Mouse (Mus musculus) gastrocnemius, postnatal 36 days (tissue): ENCODE results near the gene Mmp20. TPM values are rescaled to one million over a fixed set of nuclear protein-coding genes. Genes with fewer than 3 reads are reported as not detected.

ENCODE experiments used
- DNase-seq, 2 experiments: peaks; one replicate each; pipeline ENCODE4 v3.0.0; 2022
- intact Hi-C: fragments of 180-260 bp; cut with DNase I; formaldehyde crosslinking; loops from one replicate; pipeline ENCODE4 v1.15.1; 2025
- long read RNA-seq, 2 experiments: library from polyadenylated mRNA; stranded (forward); transcript quantifications; one replicate each; pipeline ENCODE4 v2.0.0; 2021
- total RNA-seq, 2 experiments: library from RNA; stranded (reverse); gene quantifications; 2 replicates each; pipeline ENCODE4 v1.2.3; 2021

Mmp20 gene
- total RNA-seq: not detected
- long read RNA-seq, experiment 1: 0 reads
- long read RNA-seq, experiment 2: 0 reads

- no peak for DNase-seq
- intact Hi-C loops: no loop called here
These were observed at the start of gene Mmp20 for GRCm38 (mm10) chr9:7627931-7628330. Mmp20 (plus strand) TSS chr9:7628231.

GRCm38 (mm10) chr9:7590063-7590462 lies 38.0 kb upstream of the Mmp20 start:
- intact Hi-C loops: no loop called here
- DNase-seq: no peak

- intact Hi-C loops: no loop called here
- DNase-seq: no peak
These were observed 34.7 kb upstream of the Mmp20 start for GRCm38 (mm10) chr9:7593272-7593812.

DNA sequence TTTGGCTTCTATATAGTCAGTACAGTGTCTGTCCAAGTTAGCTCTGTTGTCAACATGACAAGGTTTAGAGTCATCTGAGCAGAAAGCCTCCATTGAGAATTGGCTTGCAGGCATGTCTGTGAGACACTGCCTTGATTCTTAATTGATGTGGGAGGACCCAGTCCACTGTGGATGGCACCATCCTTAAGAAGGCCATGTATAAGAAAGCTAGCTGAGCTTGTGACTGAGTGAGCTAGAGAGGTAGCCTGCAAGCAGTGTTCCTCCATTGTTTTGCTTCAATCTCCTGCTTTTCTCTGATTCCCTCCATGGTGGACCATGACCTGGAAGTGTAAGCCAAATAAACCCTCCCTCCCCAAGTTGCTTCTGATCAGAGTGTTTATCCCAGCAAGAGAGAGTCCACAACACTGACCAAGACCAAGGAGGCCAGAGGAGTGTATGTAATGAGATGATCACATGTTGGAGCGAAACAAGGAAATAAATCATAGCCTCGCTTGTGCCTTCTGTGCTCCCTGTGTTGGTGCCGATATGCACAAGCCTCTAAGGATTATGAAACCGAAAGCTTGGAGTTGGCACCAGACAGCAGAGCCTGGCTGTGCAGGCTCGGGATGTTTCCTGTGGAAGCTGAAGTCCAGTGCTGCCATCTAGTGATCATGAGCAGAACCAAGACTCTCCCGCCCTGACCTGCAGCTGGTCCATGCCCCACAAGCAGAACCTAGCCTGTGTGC lies 33.1 kb upstream of the Mmp20 start:
- DNase-seq: peak; percentile 64 to 76
- intact Hi-C loops: loop anchor here (2.0 kb wide), 1 partner anchor 42 kb away; no protein-coding TSS in a partner anchor

DNA sequence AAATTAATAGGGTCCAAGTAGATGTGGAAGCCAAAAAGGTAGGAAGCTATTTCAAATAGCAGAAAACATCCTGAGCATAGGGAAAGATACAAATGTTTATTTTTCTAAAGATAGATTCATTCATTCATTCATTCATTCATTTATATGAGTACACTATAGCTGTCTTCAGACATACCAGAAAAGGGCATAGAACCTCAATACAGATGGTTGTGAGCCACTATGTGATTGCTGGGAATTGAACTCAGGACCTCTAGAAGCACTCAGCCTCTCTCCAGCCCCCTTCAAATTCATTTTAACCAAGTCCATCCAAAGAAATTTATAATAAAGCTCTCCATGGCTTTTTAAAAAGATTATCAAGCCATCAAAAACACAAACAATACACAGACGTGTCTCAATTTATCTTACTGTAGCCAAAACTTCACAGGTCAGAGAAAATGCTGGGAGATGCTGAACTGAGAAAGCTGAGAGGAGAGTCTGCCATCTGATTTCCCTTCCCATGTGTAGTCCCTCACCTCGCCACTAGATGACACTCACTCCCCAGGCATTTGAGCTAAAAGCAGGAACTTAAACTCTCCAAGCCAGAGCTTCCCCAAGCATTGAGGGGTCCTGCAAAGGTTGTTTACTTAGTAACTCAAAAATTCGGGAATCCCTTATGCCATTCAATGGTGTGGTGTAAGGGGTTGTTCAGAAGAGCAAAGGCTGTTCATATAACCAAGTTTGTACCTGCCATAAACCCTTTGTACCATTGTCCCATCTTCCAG lies 24.9 kb upstream of the Mmp20 start:
- DNase-seq: peak; percentile 39 to 43
- intact Hi-C loops: loop anchor here (5.0 to 10.0 kb wide), 2 partner anchors 112 to 294 kb away; no protein-coding TSS in a partner anchor

DNA sequence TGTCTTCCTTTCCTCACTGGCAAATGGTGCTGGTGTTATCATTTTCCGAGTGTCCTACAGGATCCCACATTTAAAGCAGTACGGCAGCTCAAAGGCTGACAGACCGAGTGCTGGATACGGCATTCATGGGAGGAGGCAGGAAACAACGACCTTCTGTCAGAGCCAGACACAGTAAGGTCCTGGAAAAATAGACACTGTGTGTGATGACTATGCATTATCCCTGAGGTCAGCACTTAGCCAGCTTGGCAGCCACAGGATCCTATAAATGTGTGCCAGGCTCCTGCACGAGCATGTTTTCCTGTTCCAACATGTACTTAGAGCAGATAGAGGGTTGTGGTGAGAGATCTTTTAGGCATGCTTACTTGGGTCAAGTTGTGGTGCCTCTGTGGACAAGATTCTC lies 24.0 kb upstream of the Mmp20 start:
- intact Hi-C loops: loop anchor here (5.0 to 10.0 kb wide), 2 partner anchors 111 to 293 kb away; no protein-coding TSS in a partner anchor
- no peak for DNase-seq

DNA sequence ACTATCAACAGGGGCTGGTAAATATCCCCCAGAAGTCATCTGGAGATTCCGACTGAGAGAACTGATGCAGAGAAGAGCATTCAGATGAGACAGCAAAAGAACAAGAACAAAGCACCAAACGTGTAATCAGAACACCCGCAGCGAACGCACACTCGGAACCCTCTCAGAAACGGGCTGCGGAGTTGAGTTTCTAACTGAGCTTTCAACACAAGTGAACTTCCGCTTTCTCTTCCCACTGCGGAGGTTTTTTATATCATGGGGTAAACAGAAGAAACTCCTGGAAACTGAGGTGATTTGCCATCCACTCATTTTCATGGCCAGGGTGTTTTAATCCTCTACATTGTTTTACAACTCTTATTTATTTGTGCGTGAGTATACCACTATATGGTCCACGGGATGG lies 22.4 kb upstream of the Mmp20 start:
- no peak for DNase-seq
- intact Hi-C loops: loop anchor here (10.0 kb wide), 1 partner anchor 109 kb away; no protein-coding TSS in a partner anchor

- DNase-seq: no peak
These were observed 5.4 kb upstream of the Mmp20 start for GRCm38 (mm10) chr9:7622582-7622981.

GRCm38 (mm10) chr9:7633936-7634335 lies 5.9 kb downstream of the Mmp20 start:
- intact Hi-C loops: no loop called here
- DNase-seq: no peak

More at GRCm38 (mm10) chr9:7622582-7622981, 5.4 kb upstream of the Mmp20 start:
- intact Hi-C loops: no loop called here

GRCm38 (mm10) chr9:7647901-7648300 lies 19.9 kb downstream of the Mmp20 start:
- DNase-seq: no peak
- intact Hi-C loops: no loop called here

DNA sequence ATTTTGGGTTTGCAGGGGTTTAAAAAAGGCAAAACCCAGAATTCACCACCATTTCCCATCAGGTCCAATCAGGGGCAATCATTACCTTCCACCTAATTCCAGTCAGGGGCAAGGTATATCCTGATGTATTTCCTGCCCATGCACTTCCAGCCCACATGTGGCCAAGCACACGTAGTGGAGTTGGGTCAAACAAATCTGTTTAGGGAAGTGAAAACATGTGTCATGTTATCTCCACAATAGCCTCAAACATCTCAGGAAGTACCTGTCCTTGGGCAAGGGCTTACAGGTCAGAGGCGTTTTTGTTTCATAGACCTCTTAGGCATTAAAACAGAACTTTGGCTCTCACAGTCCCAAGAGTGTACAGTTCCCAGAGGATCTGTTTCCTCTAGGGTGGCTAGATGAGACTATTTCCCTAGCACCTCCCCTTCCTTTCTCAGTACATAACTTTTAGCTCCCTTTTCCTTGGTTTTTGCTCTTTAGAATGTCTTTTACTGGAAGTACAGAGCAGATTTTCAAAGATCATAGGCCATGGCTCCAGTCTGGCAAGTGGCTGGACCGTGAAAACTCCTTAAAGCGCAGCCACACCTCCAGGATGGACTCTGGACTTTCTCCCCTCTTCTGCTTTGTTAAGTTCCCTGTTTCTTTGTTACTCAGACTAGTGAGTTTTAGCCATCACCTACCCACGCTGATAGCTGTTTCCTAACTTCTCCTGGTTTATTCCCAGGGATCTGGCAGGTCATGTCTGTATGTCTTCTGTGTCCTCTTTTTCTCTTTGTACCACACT lies 22.6 kb downstream of the Mmp20 start:
- no peak for DNase-seq
- intact Hi-C loops: no loop called here

DNA sequence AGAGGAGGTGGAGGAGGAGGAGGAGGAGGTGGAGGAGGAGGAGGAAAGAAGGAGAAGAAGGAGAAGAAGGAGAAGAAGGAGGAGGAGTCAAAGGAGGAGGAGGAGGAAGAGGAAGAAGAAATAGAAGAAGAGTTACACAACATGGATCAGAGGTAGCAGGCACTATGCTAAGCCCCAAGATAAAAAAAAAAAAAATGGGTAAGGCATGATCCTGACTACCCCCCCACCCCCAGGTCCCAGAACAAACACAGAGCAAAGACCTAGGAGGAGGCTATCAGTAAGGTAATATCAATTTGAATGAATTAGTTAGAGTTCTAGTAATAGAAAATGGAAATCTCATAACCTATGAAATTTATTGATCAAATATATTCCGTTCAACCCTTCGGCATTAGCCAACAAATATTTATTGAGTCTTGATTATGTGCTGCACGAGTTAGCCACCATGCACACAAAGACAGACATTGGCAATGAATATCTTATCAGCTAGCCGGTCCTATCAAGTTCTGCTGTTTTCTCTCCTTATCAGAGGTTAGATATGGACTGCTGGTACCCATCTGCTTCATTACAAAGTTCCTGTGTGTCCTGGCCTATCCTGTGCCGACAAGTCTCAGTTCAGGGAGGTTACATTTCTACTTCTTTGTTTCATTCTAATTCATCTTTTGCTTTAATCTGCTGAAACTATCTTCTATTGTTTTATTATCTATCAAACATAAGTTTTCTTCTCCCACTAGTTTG lies 24.5 kb downstream of the Mmp20 start:
- DNase-seq: no peak
- intact Hi-C loops: no loop called here

DNA sequence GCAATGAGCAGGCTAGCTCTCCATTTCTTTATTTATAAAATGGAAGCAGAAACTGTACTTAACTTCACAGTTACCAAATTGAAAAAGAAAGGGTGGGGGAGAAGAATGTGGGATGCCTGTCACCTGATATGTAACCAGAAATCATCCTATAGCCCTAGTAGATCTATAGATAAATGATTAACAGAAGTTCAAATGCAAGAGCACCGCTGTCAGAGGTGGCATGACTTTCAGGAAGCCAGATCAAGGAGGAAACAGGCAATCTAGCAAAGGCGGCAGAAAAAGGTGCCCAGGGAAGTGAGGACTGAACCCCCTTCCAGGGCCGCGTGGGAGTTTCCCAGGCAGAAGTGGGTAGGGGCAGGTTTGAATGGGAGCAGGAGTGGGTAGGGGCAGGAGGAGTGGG lies 29.9 kb downstream of the Mmp20 start:
- no peak for DNase-seq
- intact Hi-C loops: no loop called here

GRCm38 (mm10) chr9:7659469-7660020 lies 31.5 kb downstream of the Mmp20 start:
- DNase-seq: no peak
- intact Hi-C loops: no loop called here

DNA sequence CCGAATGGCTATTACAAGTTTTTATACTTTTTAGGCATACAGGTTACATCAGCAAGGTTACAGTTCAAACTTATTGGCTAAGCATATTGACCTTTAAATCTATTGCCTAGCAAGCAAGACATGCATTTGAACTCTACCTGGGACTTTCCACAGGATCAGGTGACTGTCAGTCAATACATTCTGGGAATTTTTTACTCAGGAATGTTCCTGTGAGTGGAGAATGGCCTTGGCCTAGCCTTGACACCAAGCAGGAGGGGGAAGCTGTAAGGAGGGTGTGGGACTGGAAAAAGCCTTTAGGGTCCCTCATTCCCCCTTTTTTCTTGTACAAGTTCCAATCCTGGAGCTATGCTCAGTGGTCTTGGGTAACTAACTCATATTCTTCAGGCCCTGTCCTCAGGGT lies 33.3 kb downstream of the Mmp20 start:
- intact Hi-C loops: no loop called here
- DNase-seq: no peak

DNA sequence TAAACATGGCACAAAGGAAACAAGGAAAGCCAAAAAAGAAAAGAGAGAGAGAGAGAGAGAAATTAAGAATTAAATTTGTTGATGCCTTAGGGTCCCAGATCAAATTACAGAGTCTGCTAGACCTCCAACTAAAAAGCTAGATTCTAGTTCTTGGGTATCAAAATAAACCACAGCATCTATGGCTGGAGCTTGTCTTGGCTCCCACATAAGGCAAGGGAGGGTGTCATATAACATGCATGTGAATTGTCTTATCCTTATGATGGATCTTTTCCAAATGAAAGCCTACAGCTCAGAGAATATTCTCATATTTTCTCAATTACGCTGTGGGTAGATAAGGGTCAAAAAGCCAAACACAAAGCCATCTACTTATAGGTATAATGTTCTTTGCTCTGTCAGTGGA lies 41.6 kb downstream of the Mmp20 start:
- DNase-seq: no peak
- intact Hi-C loops: no loop called here

GRCm38 (mm10) chr9:7672985-7673384 lies 45.0 kb downstream of the Mmp20 start:
- intact Hi-C loops: no loop called here
- DNase-seq: no peak

GRCm38 (mm10) chr9:7678154-7678837 lies 50.3 kb downstream of the Mmp20 start:
- intact Hi-C loops: no loop called here
- no peak for DNase-seq

DNA sequence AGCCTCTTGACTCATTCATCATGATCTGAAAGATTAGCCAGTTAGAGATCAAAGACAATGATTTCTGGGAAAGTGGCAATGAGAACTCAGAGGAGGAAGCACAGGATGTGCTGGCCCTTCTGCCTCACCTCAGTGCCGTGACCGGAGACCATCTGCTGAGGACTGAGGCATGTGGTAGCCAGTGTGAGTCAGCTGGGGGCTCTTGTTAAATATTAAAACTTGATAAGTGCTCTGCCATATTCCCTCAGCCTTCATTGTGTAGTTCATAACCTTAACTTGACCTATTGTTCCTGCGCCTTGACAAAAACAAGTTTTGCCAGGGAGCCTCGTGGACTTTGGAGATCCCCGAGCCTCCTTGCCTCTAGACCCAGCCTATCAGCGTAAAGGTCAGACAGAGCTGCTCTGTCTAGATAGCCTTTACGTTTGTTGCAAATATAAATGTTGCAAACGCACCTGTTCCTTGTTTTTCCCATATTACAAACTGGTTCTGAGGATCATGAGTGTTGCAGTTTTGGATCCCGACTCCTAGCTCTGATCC lies 54.1 kb downstream of the Mmp20 start:
- DNase-seq: no peak
- intact Hi-C loops: no loop called here
